Mouse (Mus musculus) embryonic facial prominence, embryonic 14.5 days (tissue): ENCODE measurements at regions not wholly inside any gene's neighbourhood (a gene's known extent, or its start where the extent isn't known, plus 50 kb on each side); places are given as distances from the start of the nearest gene placed in this dataset.

Source experiments
- ATAC-seq: fragments of 200-750 bp; cut with Nextera tagmentation; 2 replicates; pipeline ENCODE4 v1.8.0; 2017; ENCODE audit warnings: low read depth, moderate number of reproducible peaks, moderate TSS enrichment
- DNase-seq: peaks from one replicate; pipeline ENCODE4 v3.0.0-alpha.2; 2015; ENCODE audit warnings: low spot score
- H3K27ac ChIP-seq: fragments of 300-500 bp; sonication (generic); replicated peaks from 2 replicates; pipeline ENCODE4 v1.5.1; 2014; ENCODE audit warnings: low read depth, mild to moderate bottlenecking, low read length, moderate library complexity
- H3K27me3 ChIP-seq: fragments of 300-500 bp; sonication (generic); replicated peaks from 2 replicates; pipeline ENCODE4 v1.6.1; 2014; ENCODE audit warnings: low read length; ENCODE audit not compliant: control insufficient read depth, insufficient read depth
- H3K36me3 ChIP-seq: fragments of 300-500 bp; sonication (generic); 2 replicates; pipeline ENCODE4 v1.6.1; 2014; ENCODE audit warnings: low read length, mixed read lengths; ENCODE audit not compliant: control insufficient read depth, insufficient read depth
- H3K4me1 ChIP-seq: fragments of 300-500 bp; sonication (generic); 2 replicates; pipeline ENCODE4 v1.6.1; 2014; ENCODE audit warnings: antibody characterized with exemption, low read length; ENCODE audit not compliant: control insufficient read depth, insufficient read depth
- H3K4me2 ChIP-seq: fragments of 300-500 bp; sonication (generic); 2 replicates; pipeline ENCODE4 v1.6.1; 2014; ENCODE audit warnings: low read depth, mild to moderate bottlenecking, low read length, moderate library complexity, mixed read lengths
- H3K4me3 ChIP-seq: fragments of 300-500 bp; sonication (generic); 2 replicates; pipeline ENCODE4 v1.5.1; 2014; ENCODE audit warnings: low read depth, mild to moderate bottlenecking, low read length
- H3K9ac ChIP-seq: fragments of 300-500 bp; sonication (generic); 2 replicates; pipeline ENCODE4 v1.6.1; 2014; ENCODE audit warnings: low read depth, mild to moderate bottlenecking, low read length, moderate library complexity, mixed read lengths
- H3K9me3 ChIP-seq: fragments of 300-500 bp; sonication (generic); 2 replicates; pipeline ENCODE4 v1.6.1; 2016; ENCODE audit warnings: low read length; ENCODE audit not compliant: control insufficient read depth
- WGBS: fragments of 180-500 bp; shearing (Covaris S2); extraction: QIAGEN DNeasy Blood & Tissue Kit; methylation state at CpG from one replicate; pipeline ENCODE4 v1.1.7; 2014; 5-methylcytosine and 5-hydroxymethylcytosine counted together

DNA sequence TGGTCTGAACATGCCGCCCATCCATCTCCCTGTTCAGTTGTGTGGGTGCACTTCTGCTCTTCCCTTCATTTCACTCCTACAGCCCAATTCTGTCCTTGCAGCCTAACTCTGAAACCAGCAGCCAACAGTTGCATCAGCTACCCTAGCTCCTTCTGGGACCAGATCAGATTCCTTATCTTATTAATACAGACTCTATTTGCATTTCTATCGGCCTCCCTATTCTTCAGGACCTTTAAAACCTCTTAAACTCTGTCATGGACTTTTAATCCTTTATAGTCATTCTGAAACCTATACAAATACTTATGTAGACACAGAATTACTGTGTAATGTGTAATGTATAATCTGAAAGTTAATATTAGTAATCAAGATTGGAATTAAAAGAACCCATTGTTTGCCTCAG lies 195.9 kb upstream of the Thbs1 start:
- Histone ChIP-seq H3K27ac (no peak overlapping the region), H3K36me3 (no peaks in the 10 kb centered on the region)
- no peak for ATAC-seq

DNA sequence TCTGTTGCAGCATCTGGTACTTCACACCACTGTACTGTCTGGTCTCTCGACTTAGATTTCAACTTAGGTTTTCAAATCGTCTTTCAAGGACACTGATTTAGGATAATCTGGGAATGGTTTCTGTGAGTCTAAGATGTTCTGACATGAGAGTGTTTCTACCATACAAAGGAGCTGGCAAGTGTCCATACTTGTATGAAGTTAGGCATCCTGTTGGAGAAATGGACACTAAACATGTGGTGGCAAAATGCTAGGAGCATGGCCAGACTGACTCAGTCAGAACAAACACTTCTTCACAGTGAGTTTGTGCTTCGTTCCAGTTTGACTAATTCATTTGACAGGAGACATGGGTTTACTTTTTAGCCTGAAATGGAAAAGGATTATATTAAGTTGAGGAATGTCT lies 194.5 kb upstream of the Thbs1 start:
- no peaks in the 10 kb centered on the region for H3K27me3 ChIP-seq
- ATAC-seq (no peak), DNase-seq (peak; percentile 78)
- H3K9me3 ChIP-seq, result no peaks in the 10 kb centered on the region
- H3K9ac ChIP-seq, result no peak overlapping the region
- WGBS, result 43% methylated on average over 3 of the region's 3 CpGs
- H3K36me3 ChIP-seq, result no peaks in the 10 kb centered on the region
- no peaks in the 10 kb centered on the region for H3K4me1 ChIP-seq
- H3K27ac ChIP-seq, result no peak overlapping the region; the same call in 1 of the 2 replicates
- no peak overlapping the region for H3K4me3 ChIP-seq
- no peak overlapping the region for H3K4me2 ChIP-seq

More for the DNA sequence above, 195.9 kb upstream of the Thbs1 start:
- H3K9me3 ChIP-seq, result no peaks in the 10 kb centered on the region
- WGBS, result 88% methylated on average over 2 of the region's 2 CpGs
- H3K27me3 ChIP-seq, result no peaks in the 10 kb centered on the region
- no peak overlapping the region for H3K9ac ChIP-seq
- H3K4me1 ChIP-seq, result no peaks in the 10 kb centered on the region
- H3K4me3 ChIP-seq, result no peak overlapping the region
- no peak overlapping the region for H3K4me2 ChIP-seq
- DNase-seq, result no peak

DNA sequence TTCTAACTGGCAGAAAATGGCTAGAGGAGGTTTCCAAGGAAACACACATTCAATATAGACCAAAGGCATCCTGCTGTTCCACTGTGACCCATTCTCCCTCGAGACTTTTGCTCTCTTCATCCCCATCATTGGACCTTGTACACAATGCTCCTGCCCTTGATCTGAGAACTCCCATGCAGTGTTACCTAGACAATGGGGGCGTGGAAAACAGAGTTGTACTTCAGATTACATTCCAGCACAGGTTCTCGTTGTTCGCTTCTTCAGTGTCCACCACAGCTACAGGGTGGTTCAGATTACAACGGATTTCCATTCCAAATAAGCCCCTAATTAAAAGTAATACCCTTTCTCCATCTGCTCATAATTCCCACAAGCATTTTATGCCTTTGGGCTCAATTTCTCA lies 186.8 kb upstream of the Thbs1 start:
- no peaks in the 10 kb centered on the region for H3K36me3 ChIP-seq
- no peak overlapping the region for H3K27ac ChIP-seq
- no peak overlapping the region for H3K4me3 ChIP-seq
- peak; percentile 22 for DNase-seq
- peaks cover 7% of the 10 kb centered on the region; the same call in 1 of the 2 replicates for H3K4me1 ChIP-seq
- no peaks in the 10 kb centered on the region for H3K27me3 ChIP-seq
- 36% methylated on average over 5 of the region's 5 CpGs for WGBS
- no peak overlapping the region for H3K9ac ChIP-seq
- H3K4me2 ChIP-seq, result no peak overlapping the region
- ATAC-seq, result peak; percentile 62; the same call in 1 of the 2 replicates
- no peaks in the 10 kb centered on the region for H3K9me3 ChIP-seq

DNA sequence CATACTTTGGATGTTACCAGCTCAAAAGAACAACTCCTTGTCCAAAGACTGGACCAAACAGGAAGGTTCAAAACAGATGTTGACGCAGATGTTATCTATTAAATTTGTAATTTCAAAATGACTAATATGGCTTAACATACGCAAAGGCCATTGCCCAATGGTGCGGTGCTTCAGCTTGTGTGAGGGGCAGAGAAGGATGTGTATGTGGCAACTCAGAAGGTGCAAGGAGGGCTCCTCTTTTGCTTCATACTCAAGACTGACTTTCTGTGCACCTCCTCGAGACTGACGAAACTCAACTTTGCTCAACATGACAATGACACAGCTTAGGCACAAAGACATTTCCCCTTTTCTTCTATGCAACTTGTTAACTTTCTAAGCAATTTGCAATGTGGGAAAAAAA lies 186.3 kb upstream of the Thbs1 start:
- DNase-seq (no peak), ATAC-seq (no peak)
- Histone ChIP-seq H3K9me3 (no peaks in the 10 kb centered on the region), H3K9ac (no peak overlapping the region), H3K4me3 (no peak overlapping the region), H3K4me1 (peaks cover 7% of the 10 kb centered on the region; the same call in 1 of the 2 replicates), H3K27me3 (no peaks in the 10 kb centered on the region), H3K36me3 (no peaks in the 10 kb centered on the region), H3K4me2 (no peak overlapping the region), H3K27ac (no peak overlapping the region)
- WGBS, result 77% methylated on average over 5 of the region's 5 CpGs

DNA sequence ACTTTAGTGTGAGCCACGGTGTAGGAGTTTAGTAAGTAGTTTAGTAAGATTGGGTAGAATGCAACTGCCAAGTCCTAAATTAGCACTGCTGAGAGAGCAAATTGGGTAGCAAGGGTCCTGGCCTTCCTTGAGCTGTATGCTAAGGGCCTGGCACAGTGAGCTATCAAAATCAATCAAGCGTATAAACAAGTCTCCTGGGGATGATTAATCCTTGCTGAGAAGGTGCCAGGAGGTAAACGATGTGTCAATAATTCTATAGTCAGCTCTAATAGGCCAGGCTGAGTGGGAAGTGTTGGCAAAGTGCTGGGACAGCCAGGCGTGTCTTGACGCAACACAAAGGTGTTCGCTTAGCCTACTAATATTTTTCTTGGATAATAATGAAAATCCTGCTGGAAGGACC lies 183.6 kb upstream of the Thbs1 start:
- Histone ChIP-seq H3K9ac (no peak overlapping the region), H3K4me2 (no peak overlapping the region), H3K36me3 (no peaks in the 10 kb centered on the region), H3K27ac (no peak overlapping the region), H3K9me3 (no peaks in the 10 kb centered on the region), H3K27me3 (no peaks in the 10 kb centered on the region), H3K4me3 (no peak overlapping the region), H3K4me1 (peaks cover 7% of the 10 kb centered on the region; the same call in 1 of the 2 replicates)
- WGBS, result 65% methylated on average over 6 of the region's 6 CpGs
- ATAC-seq (peak; percentile 53; the same call in 1 of the 2 replicates), DNase-seq (no peak)

DNA sequence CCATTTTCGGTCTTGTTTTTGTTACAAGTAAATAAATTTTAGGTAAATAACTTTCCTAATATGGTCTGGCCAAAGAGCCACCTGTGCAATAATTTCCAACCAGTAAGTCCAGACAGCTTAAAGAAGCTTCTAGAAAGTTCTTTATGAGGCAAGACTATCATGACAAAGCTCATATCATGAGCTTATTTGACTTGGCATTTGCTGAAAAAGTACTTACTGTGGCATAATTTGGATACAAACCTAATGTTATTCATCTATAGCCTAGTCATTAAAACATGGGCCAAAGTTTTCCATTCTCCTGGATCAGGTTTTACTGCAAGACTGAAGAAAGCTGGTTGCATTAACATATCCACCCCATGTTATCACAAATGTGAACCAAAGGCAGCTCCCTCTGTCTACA lies 182.1 kb upstream of the Thbs1 start:
- Histone ChIP-seq H3K4me3 (no peak overlapping the region), H3K9me3 (no peaks in the 10 kb centered on the region), H3K27me3 (no peaks in the 10 kb centered on the region), H3K4me2 (no peak overlapping the region), H3K36me3 (no peaks in the 10 kb centered on the region), H3K9ac (no peak overlapping the region), H3K27ac (no peak overlapping the region), H3K4me1 (peaks cover 7% of the 10 kb centered on the region; the same call in 1 of the 2 replicates)
- DNase-seq (no peak), ATAC-seq (no peak)
- WGBS, result 63% methylated on average over 1 of the region's 1 CpGs

DNA sequence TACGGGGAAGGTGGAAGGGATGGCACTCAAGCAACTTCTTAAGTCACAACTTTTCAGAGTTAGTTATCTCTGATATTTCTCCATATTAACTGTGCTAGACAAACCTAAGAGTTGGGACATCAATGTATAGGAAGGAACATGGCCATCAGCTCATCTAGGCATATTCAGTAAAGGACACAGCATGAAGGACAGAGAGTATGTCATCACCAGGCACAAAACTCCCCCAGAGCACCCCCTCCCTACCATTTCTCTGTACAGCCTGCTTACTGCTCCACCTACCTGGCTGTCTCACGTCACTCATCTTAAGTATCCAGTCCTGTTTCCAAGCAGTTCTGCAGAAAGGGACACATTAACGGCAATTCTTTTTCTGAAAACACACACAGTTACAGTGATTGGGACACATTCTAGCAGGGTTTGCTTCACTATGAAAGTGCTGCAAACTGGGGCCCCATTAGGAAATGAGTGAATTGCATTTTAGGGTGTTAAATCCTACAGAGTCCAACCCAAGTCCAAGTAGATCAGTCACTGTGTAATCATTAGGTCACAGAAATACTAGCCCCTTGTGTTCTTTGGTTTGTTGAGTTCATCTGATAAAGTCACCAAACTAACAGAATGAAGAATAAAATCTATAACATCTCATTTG lies 180.7 kb upstream of the Thbs1 start:
- H3K36me3 ChIP-seq, result no peaks in the 10 kb centered on the region
- H3K27me3 ChIP-seq, result no peaks in the 10 kb centered on the region
- 80% methylated on average over 3 of the region's 3 CpGs for WGBS
- DNase-seq (no peak), ATAC-seq (no peak)
- no peaks in the 10 kb centered on the region for H3K4me1 ChIP-seq
- H3K4me3 ChIP-seq, result no peak overlapping the region
- H3K27ac ChIP-seq, result no peak overlapping the region
- H3K9ac ChIP-seq, result no peak overlapping the region
- H3K9me3 ChIP-seq, result no peaks in the 10 kb centered on the region
- H3K4me2 ChIP-seq, result no peak overlapping the region

DNA sequence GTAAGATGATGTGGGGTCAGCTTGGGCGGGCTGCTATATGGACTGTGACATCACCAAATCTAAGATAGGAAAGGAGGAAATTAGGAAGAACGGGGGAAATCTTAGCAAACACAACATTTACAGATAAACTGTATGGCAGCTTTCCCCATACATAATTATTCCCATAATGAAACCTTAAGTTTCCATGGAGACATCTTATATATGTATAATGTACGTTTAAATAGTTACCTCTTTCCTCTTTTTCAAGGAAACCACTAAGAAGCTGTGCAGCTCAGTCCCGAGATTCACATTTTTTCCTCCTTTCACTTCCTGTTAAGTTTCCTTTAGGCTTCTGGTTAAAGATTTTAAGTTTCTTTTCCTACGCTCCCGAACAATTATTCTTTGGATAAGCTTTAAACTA lies 175.1 kb upstream of the Thbs1 start:
- Histone ChIP-seq H3K27ac (no peak overlapping the region), H3K9ac (no peak overlapping the region), H3K4me3 (no peak overlapping the region), H3K4me2 (no peak overlapping the region), H3K9me3 (no peaks in the 10 kb centered on the region), H3K4me1 (peaks cover 5% of the 10 kb centered on the region; the same call in 1 of the 2 replicates), H3K27me3 (no peaks in the 10 kb centered on the region), H3K36me3 (no peaks in the 10 kb centered on the region)
- ATAC-seq (no peak), DNase-seq (no peak)
- WGBS, result 67% methylated on average over 6 of the region's 6 CpGs
